Mouse (Mus musculus) midbrain, embryonic 14.5 days (tissue): ENCODE measurements at regions not wholly inside any gene's neighbourhood (a gene's known extent, or its start where the extent isn't known, plus 50 kb on each side); places are given as distances from the start of the nearest gene placed in this dataset.

Experiments used
- ATAC-seq: fragments of 200-750 bp; cut with Nextera tagmentation; 2 replicates; pipeline ENCODE4 v1.8.0; 2017; ENCODE audit warnings: moderate number of reproducible peaks, moderate library complexity; ENCODE audit not compliant: low FRiP score, low TSS enrichment
- DNase-seq: peaks from one replicate; pipeline ENCODE4 v3.0.0-alpha.2; 2015
- H3K27ac ChIP-seq: fragments of 300-500 bp; sonication (generic); replicated peaks from 2 replicates; pipeline ENCODE4 v1.5.1; 2014; ENCODE audit warnings: mild to moderate bottlenecking, low read depth, low read length, moderate library complexity
- H3K27me3 ChIP-seq: fragments of 300-500 bp; sonication (generic); 2 replicates; pipeline ENCODE4 v1.6.1; 2014; ENCODE audit warnings: low read length, control low read depth, mixed read lengths; ENCODE audit not compliant: control insufficient read depth, insufficient read depth
- H3K36me3 ChIP-seq: fragments of 300-500 bp; sonication (generic); 2 replicates; pipeline ENCODE4 v1.6.1; 2014; ENCODE audit warnings: low read length, control low read depth; ENCODE audit not compliant: control insufficient read depth, insufficient read depth
- H3K4me1 ChIP-seq: fragments of 300-500 bp; sonication (generic); 2 replicates; pipeline ENCODE4 v1.6.1; 2014; ENCODE audit warnings: mild to moderate bottlenecking, antibody characterized with exemption, low read length, control low read depth; ENCODE audit not compliant: control insufficient read depth, insufficient read depth
- H3K4me2 ChIP-seq: fragments of 300-500 bp; sonication (generic); 2 replicates; pipeline ENCODE4 v1.6.1; 2014; ENCODE audit warnings: mild to moderate bottlenecking, low read length, moderate library complexity
- H3K4me3 ChIP-seq: fragments of 300-500 bp; sonication (generic); replicated peaks from 2 replicates; pipeline ENCODE4 v1.5.1; 2014; ENCODE audit warnings: low read depth, low read length
- H3K9ac ChIP-seq: fragments of 300-500 bp; sonication (generic); replicated peaks from 2 replicates; pipeline ENCODE4 v1.6.1; 2014; ENCODE audit warnings: mild to moderate bottlenecking, low read length, moderate library complexity
- H3K9me3 ChIP-seq: fragments of 300-500 bp; sonication (generic); 2 replicates; pipeline ENCODE4 v1.6.1; 2016; ENCODE audit warnings: low read length, control low read depth, mixed read lengths; ENCODE audit not compliant: control insufficient read depth
- WGBS: fragments of 180-500 bp; shearing (Covaris S2); extraction: QIAGEN DNeasy Blood & Tissue Kit; methylation state at CpG from one replicate; pipeline ENCODE4 v1.1.7; 2014; 5-methylcytosine and 5-hydroxymethylcytosine counted together

GRCm38 (mm10) chr7:115376067-115376466 is 632.6 kb downstream of the Insc start:
- WGBS, result 87% methylated on average over 4 of the region's 4 CpGs
- no peak for ATAC-seq
- H3K27me3 ChIP-seq, result no peaks in the 10 kb centered on the region
- no peak overlapping the region for H3K9ac ChIP-seq
- no peaks in the 10 kb centered on the region for H3K9me3 ChIP-seq
- H3K4me3 ChIP-seq, result no peak overlapping the region
- H3K36me3 ChIP-seq, result no peaks in the 10 kb centered on the region
- no peak for DNase-seq
- no peak overlapping the region for H3K27ac ChIP-seq
- no peaks in the 10 kb centered on the region for H3K4me1 ChIP-seq
- no peak overlapping the region for H3K4me2 ChIP-seq

GRCm38 (mm10) chr7:115378836-115379235 is 635.3 kb downstream of the Insc start:
- 92% methylated on average over 3 of the region's 3 CpGs for WGBS

DNA sequence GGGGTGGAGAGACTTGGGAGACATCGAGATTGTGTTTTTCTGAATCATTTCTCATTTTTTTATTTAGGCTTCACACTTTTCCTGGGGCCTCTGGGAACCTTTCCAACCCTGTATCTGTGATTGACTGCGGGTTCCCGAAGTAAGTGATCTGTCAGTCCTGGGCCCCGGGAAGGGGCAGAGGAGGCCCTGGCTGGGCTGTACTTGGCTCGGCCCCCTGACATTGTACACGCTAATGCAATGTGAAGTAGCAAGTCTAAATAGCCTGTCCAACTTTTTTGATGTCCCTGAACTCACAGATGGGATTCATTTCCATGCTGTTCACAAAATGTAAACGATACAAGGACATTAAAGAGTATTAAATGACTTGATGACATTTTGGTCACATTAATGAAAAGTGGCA is 636.1 kb downstream of the Insc start:
- Histone ChIP-seq H3K9ac (no peak overlapping the region), H3K4me1 (no peaks in the 10 kb centered on the region), H3K27ac (no peak overlapping the region), H3K4me3 (no peak overlapping the region), H3K9me3 (no peaks in the 10 kb centered on the region), H3K27me3 (no peaks in the 10 kb centered on the region), H3K4me2 (no peak overlapping the region), H3K36me3 (no peaks in the 10 kb centered on the region)
- WGBS, result 62% methylated on average over 7 of the region's 7 CpGs
- ATAC-seq (no peak), DNase-seq (peak; percentile 34)

More at GRCm38 (mm10) chr7:115378836-115379235, 635.3 kb downstream of the Insc start:
- H3K27me3 ChIP-seq, result no peaks in the 10 kb centered on the region
- no peaks in the 10 kb centered on the region for H3K36me3 ChIP-seq
- ATAC-seq (no peak), DNase-seq (no peak)
- no peak overlapping the region for H3K27ac ChIP-seq
- H3K9ac ChIP-seq, result no peak overlapping the region
- H3K4me3 ChIP-seq, result no peak overlapping the region
- no peaks in the 10 kb centered on the region for H3K4me1 ChIP-seq
- no peak overlapping the region for H3K4me2 ChIP-seq
- no peaks in the 10 kb centered on the region for H3K9me3 ChIP-seq

- no peak overlapping the region for H3K4me2 ChIP-seq
- H3K36me3 ChIP-seq, result no peaks in the 10 kb centered on the region
- H3K27ac ChIP-seq, result no peak overlapping the region
- peak; percentile 40 for DNase-seq
- no peaks in the 10 kb centered on the region for H3K27me3 ChIP-seq
- no peaks in the 10 kb centered on the region for H3K4me1 ChIP-seq
- ATAC-seq, result no peak
- H3K9ac ChIP-seq, result no peak overlapping the region
- H3K9me3 ChIP-seq, result no peaks in the 10 kb centered on the region
- 36% methylated on average over 8 of the region's 8 CpGs for WGBS
- H3K4me3 ChIP-seq, result no peak overlapping the region
Measured at GRCm38 (mm10) chr7:115380989-115381610, 637.6 kb downstream of the Insc start.

GRCm38 (mm10) chr7:115382876-115383275 is 639.4 kb downstream of the Insc start:
- 25% methylated on average over 2 of the region's 2 CpGs for WGBS
- no peak for ATAC-seq
- H3K27ac ChIP-seq, result no peak overlapping the region
- H3K9me3 ChIP-seq, result no peaks in the 10 kb centered on the region
- no peak overlapping the region for H3K9ac ChIP-seq
- H3K4me2 ChIP-seq, result no peak overlapping the region
- H3K36me3 ChIP-seq, result no peaks in the 10 kb centered on the region
- H3K27me3 ChIP-seq, result no peaks in the 10 kb centered on the region
- no peaks in the 10 kb centered on the region for H3K4me1 ChIP-seq
- no peak overlapping the region for H3K4me3 ChIP-seq
- DNase-seq, result peak; percentile 35

DNA sequence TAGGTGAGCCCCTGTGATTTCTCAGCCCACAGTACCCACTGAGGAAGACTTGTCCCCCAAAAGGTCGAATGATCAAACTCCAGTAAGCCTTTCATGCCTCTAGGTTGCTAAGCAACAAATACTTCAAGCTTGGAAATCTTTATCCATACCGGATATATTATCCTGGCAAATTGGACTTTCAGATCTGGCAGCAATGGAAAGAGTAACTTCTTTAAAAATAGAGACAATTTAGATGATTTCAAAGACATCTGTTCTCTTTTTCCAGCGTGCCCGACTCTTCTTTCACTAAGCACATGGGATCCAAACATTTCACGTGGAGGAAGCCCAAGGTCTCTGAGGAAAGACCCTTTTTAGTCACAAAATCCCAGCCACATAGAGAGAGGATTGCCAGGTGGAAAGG is 645.4 kb downstream of the Insc start:
- Histone ChIP-seq H3K4me1 (no peaks in the 10 kb centered on the region), H3K4me3 (no peak overlapping the region), H3K27me3 (no peaks in the 10 kb centered on the region), H3K9me3 (no peaks in the 10 kb centered on the region), H3K36me3 (no peaks in the 10 kb centered on the region), H3K27ac (no peak overlapping the region), H3K4me2 (no peak overlapping the region), H3K9ac (no peak overlapping the region)
- 22% methylated on average over 5 of the region's 5 CpGs for WGBS
- ATAC-seq (no peak), DNase-seq (no peak)

GRCm38 (mm10) chr7:115392520-115392919 is 646.1 kb downstream of the Sox6 start:
- WGBS, result 70% methylated on average over 3 of the region's 3 CpGs
- H3K27me3 ChIP-seq, result no peaks in the 10 kb centered on the region
- H3K9ac ChIP-seq, result no peak overlapping the region
- H3K4me1 ChIP-seq, result no peaks in the 10 kb centered on the region
- H3K36me3 ChIP-seq, result no peaks in the 10 kb centered on the region
- DNase-seq (no peak), ATAC-seq (no peak)
- H3K27ac ChIP-seq, result no peak overlapping the region
- H3K9me3 ChIP-seq, result no peaks in the 10 kb centered on the region
- H3K4me2 ChIP-seq, result no peak overlapping the region
- H3K4me3 ChIP-seq, result no peak overlapping the region

- Histone ChIP-seq H3K4me1 (no peaks in the 10 kb centered on the region), H3K36me3 (no peaks in the 10 kb centered on the region), H3K4me3 (no peak overlapping the region), H3K9me3 (no peaks in the 10 kb centered on the region), H3K4me2 (no peak overlapping the region), H3K27ac (no peak overlapping the region), H3K9ac (no peak overlapping the region), H3K27me3 (no peaks in the 10 kb centered on the region)
- no peak for ATAC-seq
- no peak for DNase-seq
- WGBS, result 97% methylated on average over 2 of the region's 2 CpGs
Measured at GRCm38 (mm10) chr7:115398202-115398601, 640.4 kb downstream of the Sox6 start.

DNA sequence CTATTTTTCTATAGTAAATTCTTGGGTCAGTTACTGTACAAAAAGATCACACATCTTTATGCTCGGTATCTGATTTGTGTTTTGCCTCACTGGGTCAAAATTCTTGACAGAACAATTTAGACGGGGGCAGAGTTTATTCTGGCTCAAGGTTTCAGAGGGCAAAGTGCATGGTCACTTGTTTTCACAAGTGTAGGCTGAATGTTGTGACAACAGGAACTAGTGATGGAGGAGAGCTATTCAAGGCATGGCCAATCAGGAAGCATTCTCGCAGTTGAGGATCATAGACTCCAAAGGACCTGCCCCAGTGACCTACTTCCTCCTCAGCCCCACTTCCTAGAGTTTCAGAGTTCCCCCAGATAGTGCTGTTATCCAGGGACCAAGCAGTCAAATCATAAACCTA is 639.1 kb downstream of the Sox6 start:
- no peaks in the 10 kb centered on the region for H3K9me3 ChIP-seq
- H3K9ac ChIP-seq, result no peak overlapping the region
- no peaks in the 10 kb centered on the region for H3K36me3 ChIP-seq
- H3K27ac ChIP-seq, result no peak overlapping the region
- H3K27me3 ChIP-seq, result no peaks in the 10 kb centered on the region
- ATAC-seq, result no peak
- no peaks in the 10 kb centered on the region for H3K4me1 ChIP-seq
- no peak for DNase-seq
- no peak overlapping the region for H3K4me3 ChIP-seq
- WGBS, result 87% methylated on average over 3 of the region's 3 CpGs
- no peak overlapping the region for H3K4me2 ChIP-seq
